Mouse (Mus musculus) CH12.LX (cell line): ENCODE data around the gene Echdc3.

ENCODE experiments used
- ELF1 ChIP-seq: IDR thresholded peaks from 2 replicates; pipeline ENCODE4 v1.6.1; 2014; ENCODE audit warnings: low read depth, mild to moderate bottlenecking, inconsistent platforms, low read length, improper control_type of control experiment
- EP300 ChIP-seq: IDR thresholded peaks from 2 replicates; pipeline ENCODE4 v1.6.1; 2011; ENCODE audit warnings: low read length, improper control_type of control experiment
- JUND ChIP-seq: conservative IDR thresholded peaks from 2 replicates; pipeline ENCODE4 v1.6.1; 2011; ENCODE audit warnings: low read depth, low read length, improper control_type of control experiment
- MEF2A ChIP-seq: IDR thresholded peaks from 2 replicates; pipeline ENCODE4 v1.6.1; 2014; ENCODE audit warnings: low read depth, mild to moderate bottlenecking, inconsistent platforms, low read length, improper control_type of control experiment, borderline replicate concordance
- TBP ChIP-seq: conservative IDR thresholded peaks from 2 replicates; pipeline ENCODE4 v1.6.1; 2011; ENCODE audit warnings: low read depth, low read length, improper control_type of control experiment
- ZC3H11A ChIP-seq: IDR thresholded peaks from 2 replicates; pipeline ENCODE4 v1.6.1; 2012; ENCODE audit warnings: low read depth, mild to moderate bottlenecking, inconsistent platforms, low read length, improper control_type of control experiment

DNA sequence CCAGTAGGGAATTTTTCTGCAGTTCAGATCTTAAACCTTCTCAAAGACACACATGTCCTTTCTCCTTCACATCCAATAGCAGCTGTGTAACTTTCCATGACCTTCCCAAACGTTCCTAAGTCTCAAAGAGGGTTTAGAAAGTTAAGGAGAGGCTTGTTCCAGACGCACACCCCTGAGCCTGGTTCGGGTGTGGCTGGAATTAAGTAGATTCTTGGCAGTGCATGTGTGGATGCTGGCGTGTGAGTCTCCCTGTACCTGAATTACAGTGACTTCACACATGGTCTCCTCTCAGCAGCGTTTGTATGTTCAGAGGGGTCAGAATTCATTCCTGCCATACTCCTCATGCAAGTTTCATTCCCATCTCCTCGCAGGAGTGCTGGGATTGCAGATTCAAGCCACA, 18.0 kb upstream of the Echdc3 start:
- no peak for TF ChIP-seq TBP
- no peak for TF ChIP-seq MEF2A
- TF ChIP-seq EP300, result no peak
- no peak for TF ChIP-seq ELF1
- TF ChIP-seq JUND, result no peak
- TF ChIP-seq ZC3H11A, result no peak
